Mouse (Mus musculus) retina, postnatal 7 days (tissue): ENCODE measurements at regions not wholly inside any gene's neighbourhood (a gene's known extent, or its start where the extent isn't known, plus 50 kb on each side); places are given as distances from the start of the nearest gene placed in this dataset.

Experiments used
- DNase-seq: peaks from one replicate; pipeline ENCODE4 v3.0.0-alpha.2; 2012; ENCODE audit warnings: low read depth, low spot score

DNA sequence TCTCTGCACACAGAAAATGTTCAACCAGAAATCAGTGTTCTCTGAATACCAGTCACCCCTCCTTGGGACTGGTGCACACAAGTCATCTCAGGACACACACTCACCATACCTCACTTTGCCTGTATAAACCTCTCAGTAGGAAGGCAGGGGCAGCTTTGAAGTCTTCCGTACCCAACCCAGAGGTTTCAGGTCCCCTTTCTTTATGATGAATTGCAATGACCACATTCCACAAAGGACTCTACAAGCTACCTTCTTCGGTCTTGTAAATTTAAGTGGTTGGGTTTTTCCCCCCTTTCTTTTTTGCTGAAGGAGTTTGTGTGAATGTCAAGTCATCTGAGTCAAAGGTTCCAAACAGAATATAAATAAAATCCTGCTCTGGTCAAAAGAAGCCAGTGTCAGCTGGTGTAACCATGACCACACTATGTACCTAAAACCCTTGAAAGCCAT, 76.9 kb upstream of the Far2 start:
- no peak for DNase-seq

DNA sequence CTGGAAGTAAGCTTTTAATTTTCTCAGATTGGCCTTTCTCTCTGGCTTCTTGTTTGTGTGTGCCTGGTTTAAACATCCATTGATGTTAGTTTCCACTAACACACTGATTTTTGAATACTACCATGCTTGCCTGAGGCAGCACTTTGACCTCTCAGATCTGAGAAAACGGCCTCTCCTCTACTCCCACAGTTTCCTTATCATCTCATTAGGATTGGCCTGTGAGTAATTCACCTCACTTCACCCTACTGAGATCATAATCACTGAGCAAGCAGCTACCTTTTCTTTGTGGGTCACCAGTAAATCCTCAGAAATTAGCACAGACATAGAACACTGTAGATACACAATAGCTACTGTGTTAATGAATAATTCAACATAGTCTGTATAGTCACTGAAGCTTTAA, 74.5 kb upstream of the Far2 start:
- DNase-seq, result no peak

DNA sequence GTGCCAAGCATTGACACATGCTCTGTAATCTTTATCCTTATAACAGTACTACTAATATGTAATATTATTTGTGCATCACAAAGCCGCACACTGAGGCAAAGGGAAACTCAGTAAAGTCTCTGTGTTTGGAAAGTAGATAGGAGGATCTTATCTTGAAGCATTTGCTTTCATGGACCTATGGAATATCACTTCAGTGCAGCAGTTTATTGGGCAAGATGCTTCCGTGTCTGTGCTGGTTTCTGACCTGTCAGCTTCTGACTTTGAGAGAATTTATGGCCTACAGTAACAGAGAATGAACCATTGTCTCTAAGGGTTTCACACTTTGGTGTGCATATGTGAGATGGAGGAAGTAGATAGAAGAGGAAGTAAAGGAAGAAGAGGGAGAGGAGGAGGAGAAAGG, 74.0 kb upstream of the Far2 start:
- no peak for DNase-seq

GRCm38 (mm10) chr6:147975917-147976316, 71.1 kb upstream of the Far2 start:
- peak; percentile 20 for DNase-seq

GRCm38 (mm10) chr6:147989381-147989780, 57.7 kb upstream of the Far2 start:
- no peak for DNase-seq
